35 mouse cellular contexts compared by ENCODE assay signal in the genomic region with DNA sequence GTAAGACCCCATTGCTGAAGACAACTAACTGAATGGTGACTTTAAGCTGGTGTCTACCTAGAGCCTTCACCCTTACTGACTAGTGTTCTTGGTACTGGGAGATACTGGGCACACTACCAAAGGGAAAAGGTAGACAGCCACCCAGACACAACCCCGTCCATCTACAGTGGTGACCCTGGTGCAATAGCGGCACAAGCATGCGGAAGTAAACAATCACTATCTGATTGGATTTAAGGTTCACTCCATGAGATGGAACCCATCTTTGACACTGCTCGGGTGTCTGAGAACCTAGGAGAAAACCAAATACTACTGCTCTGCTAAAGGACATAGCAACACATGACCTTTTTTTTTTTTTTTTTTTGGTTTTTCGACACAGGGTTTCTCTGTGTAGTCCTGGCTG.
"Had no signal": no experiment of that assay in that cellular context is flagged by ENCODE, and none has a peak within 500 bp of the region (broad histone marks: within the 10 kb centered on the region; RNA-seq: fewer than 3 reads in every experiment).

No protein-coding gene starts in this region.

- H3K9me3 ChIP-seq: heart, embryonic 10.5 days; heart, embryonic 12.5 days; heart, embryonic 13.5 days; heart, embryonic 15.5 days; hindbrain, embryonic 12.5 days; hindbrain, embryonic 15.5 days; intestine, embryonic 15.5 days; kidney, embryonic 15.5 days had no signal

- DNase-seq: heart, postnatal 10 days; heart, postnatal 14 days; heart, postnatal 36 days; heart, postnatal 4 days; kidney, adult 11 months; kidney, adult 18-20 months; kidney, adult 2 months; kidney, adult 8-10 months; kidney, adult 9 months; kidney, postnatal 10 days; kidney, postnatal 14 days; kidney, postnatal 25 days; kidney, postnatal 36 days; kidney, postnatal 4 days; layer of hippocampus, adult 9-11 months; layer of hippocampus, postnatal 36 days had no signal

- H3K27me3 ChIP-seq: heart, embryonic 12.5 days; heart, embryonic 13.5 days; heart, embryonic 15.5 days; hindbrain, embryonic 12.5 days; hindbrain, embryonic 13.5 days; hindbrain, embryonic 15.5 days; intestine, embryonic 15.5 days; kidney, embryonic 15.5 days had no signal

- H3K4me1 ChIP-seq: heart, embryonic 10.5 days; heart, embryonic 12.5 days; heart, embryonic 13.5 days; heart, embryonic 15.5 days; hindbrain, embryonic 10.5 days; hindbrain, embryonic 12.5 days; hindbrain, embryonic 13.5 days; hindbrain, embryonic 15.5 days; intestine, embryonic 15.5 days; kidney, embryonic 15.5 days had no signal

- H3K9ac ChIP-seq: heart, embryonic 12.5 days; heart, embryonic 13.5 days; heart, embryonic 15.5 days; hindbrain, embryonic 12.5 days; hindbrain, embryonic 13.5 days; hindbrain, embryonic 14.5 days; hindbrain, embryonic 15.5 days; intestine, embryonic 15.5 days; kidney, embryonic 15.5 days had no signal

- H3K36me3 ChIP-seq: heart, embryonic 15.5 days; hindbrain, embryonic 15.5 days; intestine, embryonic 15.5 days; kidney, embryonic 15.5 days had no signal

- H3K4me2 ChIP-seq: heart, embryonic 11.5 days; heart, embryonic 12.5 days; heart, embryonic 13.5 days; heart, embryonic 15.5 days; hindbrain, embryonic 12.5 days; hindbrain, embryonic 13.5 days; hindbrain, embryonic 14.5 days; hindbrain, embryonic 15.5 days; intestine, embryonic 15.5 days; kidney, embryonic 15.5 days had no signal

- ATAC-seq: hindbrain, embryonic 16.5 days; hindbrain, postnatal 0 days; inflammation-experienced regulatory T-cells, adult 6 months; intestine, embryonic 15.5 days; intestine, embryonic 16.5 days; intestine, postnatal 0 days had no signal

- H3K27ac ChIP-seq: heart, embryonic 10.5 days; heart, embryonic 13.5 days; heart, embryonic 15.5 days; hindbrain, embryonic 10.5 days; hindbrain, embryonic 12.5 days; hindbrain, embryonic 13.5 days; hindbrain, embryonic 14.5 days; hindbrain, embryonic 15.5 days; hindbrain, postnatal 0 days; intestine, embryonic 15.5 days; kidney, embryonic 15.5 days; kidney, postnatal 0 days; layer of hippocampus, adult 2 months had no signal

- H3K4me3 ChIP-seq: heart, embryonic 10.5 days; heart, embryonic 12.5 days; heart, embryonic 13.5 days; heart, embryonic 15.5 days; hindbrain, embryonic 10.5 days; hindbrain, embryonic 12.5 days; hindbrain, embryonic 13.5 days; hindbrain, embryonic 15.5 days; intestine, embryonic 15.5 days; kidney, embryonic 15.5 days; layer of hippocampus, adult 2 months had no signal
